Mouse (Mus musculus): Measurements from ENCODE around the gene Erg. TPM values are rescaled to one million over a fixed set of nuclear protein-coding genes. Genes with fewer than 3 reads are reported as not detected.

Gene Erg
- polyA plus RNA-seq (2014; fragmentation: Nextera tagmentation; extraction: Ambion mirVana): 0.75 and 1.0 TPM in 2 replicates

DNA sequence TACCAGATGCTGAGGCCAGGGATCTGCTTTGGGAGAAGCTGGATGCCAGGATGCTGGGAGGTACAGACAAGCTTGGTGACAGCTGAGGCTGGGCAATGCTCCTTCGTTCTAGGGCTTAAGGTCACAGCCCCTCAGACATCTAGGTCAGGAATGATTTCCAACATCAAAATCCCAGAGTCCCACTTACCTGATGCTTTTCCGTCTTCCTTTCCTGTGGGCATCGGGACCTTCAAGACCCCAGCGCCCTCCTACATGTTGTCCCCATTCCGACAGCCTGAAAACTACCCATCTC lies at the start of gene Erg:
Erg (minus strand) TSS at position 283 of the 292 bp plus-strand sequence.
- Histone ChIP-seq H3K36me3 (ENCODE audit: control insufficient read depth, insufficient read depth, low read length) (no peaks in the 10 kb centered on the region), H3K9ac (ENCODE audit: low read length) (peak within 1 kb of the TSS; percentile 54), H3K4me3 (ENCODE audit: low read depth, low read length) (peak within 1 kb of the TSS; percentile 42), H3K4me2 (ENCODE audit: low read length) (peak within 1 kb of the TSS; percentile 86), H3K27ac (ENCODE audit: low read depth, low read length) (no peak within 1 kb of the TSS), H3K9me3 (replicated peaks; ENCODE audit: control insufficient read depth, low read length) (no peaks in the 10 kb centered on the region), H3K27me3 (replicated peaks; ENCODE audit: control insufficient read depth, insufficient read depth, low read length) (peaks cover 23% of the 10 kb centered on the region), H3K4me1 (ENCODE audit: control insufficient read depth, insufficient read depth, low read length) (peaks cover 6% of the 10 kb centered on the region; the same call in 1 of the 2 replicates)
- 2% methylated on average over 5 of the region's 5 CpGs for WGBS
- DNase-seq (ENCODE audit: low spot score): no peak
- no peak for ATAC-seq

DNA sequence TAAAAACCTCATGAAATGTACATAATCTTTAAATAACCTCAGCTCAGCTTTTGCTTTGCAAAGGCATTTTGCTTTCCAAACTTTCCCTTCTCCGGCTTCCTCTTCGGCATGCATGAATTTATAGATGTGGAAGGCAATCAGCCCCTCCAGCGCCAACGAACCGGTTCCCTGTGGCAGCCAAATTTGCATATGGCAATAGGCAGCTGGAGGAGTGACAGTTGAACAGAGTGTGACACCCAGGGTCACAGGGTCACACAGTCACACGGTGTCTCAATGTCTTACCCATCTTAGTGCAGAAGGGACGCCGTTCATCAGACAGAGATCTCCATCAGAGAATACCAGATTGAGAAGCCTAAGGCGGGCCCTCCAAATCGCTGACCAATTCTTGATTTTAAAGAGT lies 45.4 kb upstream of the Erg start:
- DNase-seq (ENCODE audit: low spot score) (no peak), ATAC-seq (no peak)
- 82% methylated on average over 10 of the region's 10 CpGs for WGBS
- no peak overlapping the region for H3K4me3 ChIP-seq (ENCODE audit: low read depth, low read length)
- H3K4me1 ChIP-seq (ENCODE audit: control insufficient read depth, insufficient read depth, low read length): no peaks in the 10 kb centered on the region
- no peak overlapping the region for H3K4me2 ChIP-seq (ENCODE audit: low read length)
- no peak overlapping the region for H3K9ac ChIP-seq (ENCODE audit: low read length)
- no peaks in the 10 kb centered on the region for H3K9me3 ChIP-seq (replicated peaks; ENCODE audit: control insufficient read depth, low read length)
- H3K27me3 ChIP-seq (replicated peaks; ENCODE audit: control insufficient read depth, insufficient read depth, low read length): no peaks in the 10 kb centered on the region
- H3K36me3 ChIP-seq (ENCODE audit: control insufficient read depth, insufficient read depth, low read length): no peaks in the 10 kb centered on the region
- no peak overlapping the region for H3K27ac ChIP-seq (ENCODE audit: low read depth, low read length)

DNA sequence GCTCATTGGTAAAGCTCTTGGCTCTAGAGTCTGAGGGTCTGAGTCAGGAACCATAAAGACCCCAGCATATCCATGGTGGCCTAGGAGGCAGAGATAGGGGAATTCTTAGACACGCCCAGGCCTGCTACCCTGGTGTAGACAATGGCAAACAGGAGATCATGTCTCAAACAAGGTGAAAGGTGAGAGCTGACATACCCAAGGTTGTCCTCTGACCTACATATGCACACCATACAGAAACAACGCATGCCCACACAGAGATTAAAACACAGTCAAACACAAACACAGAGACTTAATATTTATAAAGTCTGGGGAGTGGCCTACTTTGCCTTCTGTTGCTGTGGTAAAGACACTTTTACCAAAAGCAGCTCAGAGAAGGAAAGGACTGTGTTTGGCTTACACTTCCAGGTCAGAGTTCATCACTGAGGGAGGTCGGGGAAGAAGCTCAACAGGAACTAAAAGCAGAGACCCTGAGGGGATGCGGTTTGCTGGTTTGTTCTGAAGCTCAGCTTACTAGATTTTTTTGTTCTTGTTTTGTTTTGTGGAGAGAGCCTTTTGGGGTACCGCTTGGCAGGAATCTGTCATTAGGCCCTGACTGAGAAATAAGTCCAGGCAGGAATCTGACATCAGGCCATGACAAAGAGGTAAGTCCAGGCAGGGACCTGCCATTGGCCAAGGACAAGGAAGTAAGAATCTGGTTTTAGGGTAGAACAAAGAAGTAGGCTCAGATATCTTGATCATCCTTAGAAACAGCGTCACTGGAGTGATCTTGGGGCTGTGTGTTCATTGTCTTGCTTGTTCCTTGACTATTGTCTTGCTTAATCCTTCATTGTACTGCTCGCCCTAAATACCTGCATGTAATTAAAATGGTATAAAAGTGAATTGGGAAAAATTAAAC lies 37.7 kb upstream of the Erg start:
- H3K4me3 ChIP-seq (ENCODE audit: low read depth, low read length): no peak overlapping the region
- H3K4me1 ChIP-seq (ENCODE audit: control insufficient read depth, insufficient read depth, low read length): no peaks in the 10 kb centered on the region
- 51% methylated on average over 7 of the region's 7 CpGs for whole genome bisulfite sequencing
- DNase-seq (ENCODE audit: low spot score) (no peak), ATAC-seq (no peak)
- H3K9ac ChIP-seq (ENCODE audit: low read length): no peak overlapping the region
- no peak overlapping the region for H3K27ac ChIP-seq (ENCODE audit: low read depth, low read length)
- no peak overlapping the region for H3K4me2 ChIP-seq (ENCODE audit: low read length)
- no peaks in the 10 kb centered on the region for H3K36me3 ChIP-seq (ENCODE audit: control insufficient read depth, insufficient read depth, low read length)
- no peaks in the 10 kb centered on the region for H3K27me3 ChIP-seq (replicated peaks; ENCODE audit: control insufficient read depth, insufficient read depth, low read length)
- no peaks in the 10 kb centered on the region for H3K9me3 ChIP-seq (replicated peaks; ENCODE audit: control insufficient read depth, low read length)

DNA sequence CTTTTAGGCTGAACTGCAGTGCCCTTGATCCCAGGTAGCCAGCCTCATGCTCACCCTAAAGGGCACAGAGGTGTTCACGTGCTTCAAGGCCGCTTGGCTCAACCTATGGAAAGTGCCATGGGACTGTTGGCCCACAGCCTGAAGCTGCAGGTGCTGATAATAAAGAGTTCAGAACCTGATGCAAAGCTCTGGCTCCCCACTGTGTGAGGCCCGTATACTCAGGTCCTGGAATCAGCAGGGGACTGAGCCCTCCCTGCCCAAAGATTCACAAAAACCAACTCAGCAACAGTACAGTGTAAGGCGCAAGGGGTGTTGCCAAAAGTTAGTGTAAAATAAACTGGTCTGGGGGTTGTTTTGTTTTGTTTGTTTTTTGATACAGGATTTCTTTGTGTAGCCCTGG lies 36.7 kb upstream of the Erg start:
- Histone ChIP-seq H3K4me2 (ENCODE audit: low read length) (no peak overlapping the region), H3K9ac (ENCODE audit: low read length) (no peak overlapping the region), H3K4me3 (ENCODE audit: low read depth, low read length) (no peak overlapping the region), H3K27ac (ENCODE audit: low read depth, low read length) (no peak overlapping the region), H3K27me3 (replicated peaks; ENCODE audit: control insufficient read depth, insufficient read depth, low read length) (no peaks in the 10 kb centered on the region), H3K36me3 (ENCODE audit: control insufficient read depth, insufficient read depth, low read length) (no peaks in the 10 kb centered on the region), H3K9me3 (replicated peaks; ENCODE audit: control insufficient read depth, low read length) (no peaks in the 10 kb centered on the region), H3K4me1 (ENCODE audit: control insufficient read depth, insufficient read depth, low read length) (no peaks in the 10 kb centered on the region)
- 60% methylated on average over 4 of the region's 4 CpGs for WGBS
- DNase-seq (ENCODE audit: low spot score) (no peak), ATAC-seq (no peak)

DNA sequence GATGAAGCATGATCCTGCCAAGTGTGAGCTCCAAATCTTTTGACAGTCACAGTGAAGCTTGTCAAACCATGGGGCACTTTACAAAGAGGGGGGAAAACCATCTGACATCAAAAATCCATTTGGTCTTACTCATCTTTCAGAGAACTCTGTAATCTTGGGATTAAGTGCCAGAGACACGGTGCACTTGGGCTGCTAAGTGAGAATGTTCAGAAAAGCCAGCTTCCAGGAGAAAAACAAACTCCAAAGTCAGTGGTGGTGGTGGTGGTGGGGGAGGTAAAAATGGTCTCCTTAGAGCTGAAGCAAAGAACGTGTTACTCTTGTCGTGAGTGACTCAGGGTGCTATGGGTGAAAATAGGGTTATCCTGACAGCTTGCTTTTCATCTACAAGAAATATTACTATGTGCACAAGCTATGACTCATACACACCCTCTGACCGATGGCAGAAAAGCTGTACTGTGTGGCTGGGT lies 33.5 kb upstream of the Erg start:
- Histone ChIP-seq H3K4me2 (ENCODE audit: low read length) (no peak overlapping the region), H3K4me1 (ENCODE audit: control insufficient read depth, insufficient read depth, low read length) (no peaks in the 10 kb centered on the region), H3K27ac (ENCODE audit: low read depth, low read length) (no peak overlapping the region), H3K36me3 (ENCODE audit: control insufficient read depth, insufficient read depth, low read length) (no peaks in the 10 kb centered on the region), H3K27me3 (replicated peaks; ENCODE audit: control insufficient read depth, insufficient read depth, low read length) (no peaks in the 10 kb centered on the region), H3K4me3 (ENCODE audit: low read depth, low read length) (no peak overlapping the region), H3K9me3 (replicated peaks; ENCODE audit: control insufficient read depth, low read length) (no peaks in the 10 kb centered on the region), H3K9ac (ENCODE audit: low read length) (no peak overlapping the region)
- no peak for ATAC-seq
- WGBS: 87% methylated on average over 4 of the region's 4 CpGs
- no peak for DNase-seq (ENCODE audit: low spot score)

DNA sequence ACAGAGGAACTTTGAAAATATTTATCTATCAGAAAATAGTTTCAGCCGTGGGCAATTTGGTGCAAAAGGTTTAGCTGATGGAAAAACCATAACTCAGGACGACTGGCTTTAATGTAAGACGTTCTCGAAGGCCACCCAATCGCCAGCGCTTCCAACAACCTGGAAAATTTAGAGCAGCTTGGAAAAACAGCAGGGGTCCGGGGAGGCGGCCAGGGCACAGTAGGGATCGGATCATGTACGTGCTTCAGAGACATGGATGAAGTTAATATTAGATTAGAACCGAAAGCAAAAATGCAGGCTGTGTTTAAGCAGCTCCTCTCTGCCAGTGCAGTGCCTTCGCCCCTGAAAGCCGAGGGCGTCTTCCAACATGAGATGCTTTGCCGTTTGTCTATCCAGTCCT lies 31.8 kb upstream of the Erg start:
- 75% methylated on average over 15 of the region's 15 CpGs for WGBS
- no peak overlapping the region for H3K27ac ChIP-seq (ENCODE audit: low read depth, low read length)
- no peaks in the 10 kb centered on the region for H3K27me3 ChIP-seq (replicated peaks; ENCODE audit: control insufficient read depth, insufficient read depth, low read length)
- H3K9me3 ChIP-seq (replicated peaks; ENCODE audit: control insufficient read depth, low read length): no peaks in the 10 kb centered on the region
- DNase-seq (ENCODE audit: low spot score) (no peak), ATAC-seq (no peak)
- H3K4me2 ChIP-seq (ENCODE audit: low read length): no peak overlapping the region
- H3K9ac ChIP-seq (ENCODE audit: low read length): no peak overlapping the region
- H3K36me3 ChIP-seq (ENCODE audit: control insufficient read depth, insufficient read depth, low read length): no peaks in the 10 kb centered on the region
- no peak overlapping the region for H3K4me3 ChIP-seq (ENCODE audit: low read depth, low read length)
- H3K4me1 ChIP-seq (ENCODE audit: control insufficient read depth, insufficient read depth, low read length): no peaks in the 10 kb centered on the region

DNA sequence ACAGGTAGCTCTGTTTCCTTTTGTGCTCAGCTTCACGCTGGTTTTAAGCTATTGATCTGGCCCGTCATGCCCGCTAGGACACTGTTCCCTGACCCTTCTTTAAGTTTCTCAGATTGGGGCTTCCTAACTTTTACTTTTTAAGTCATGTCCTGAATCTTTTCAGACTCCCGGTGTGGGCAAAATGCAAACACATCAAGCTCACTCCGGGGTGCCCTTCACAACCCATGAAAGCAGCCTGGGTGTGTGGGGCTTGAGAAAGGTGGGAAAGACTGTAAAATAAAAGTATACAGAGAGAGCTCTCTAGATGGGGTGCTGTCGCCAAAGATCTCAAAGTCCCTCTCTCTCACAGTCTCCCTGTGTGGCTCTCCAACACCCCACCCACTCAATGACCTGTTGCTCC lies 31.3 kb upstream of the Erg start:
- WGBS: 38% methylated on average over 6 of the region's 6 CpGs
- ATAC-seq (no peak), DNase-seq (ENCODE audit: low spot score) (no peak)
- no peaks in the 10 kb centered on the region for H3K9me3 ChIP-seq (replicated peaks; ENCODE audit: control insufficient read depth, low read length)
- H3K9ac ChIP-seq (ENCODE audit: low read length): no peak overlapping the region
- H3K27me3 ChIP-seq (replicated peaks; ENCODE audit: control insufficient read depth, insufficient read depth, low read length): no peaks in the 10 kb centered on the region
- H3K27ac ChIP-seq (ENCODE audit: low read depth, low read length): no peak overlapping the region
- H3K36me3 ChIP-seq (ENCODE audit: control insufficient read depth, insufficient read depth, low read length): no peaks in the 10 kb centered on the region
- no peak overlapping the region for H3K4me3 ChIP-seq (ENCODE audit: low read depth, low read length)
- H3K4me2 ChIP-seq (ENCODE audit: low read length): no peak overlapping the region
- H3K4me1 ChIP-seq (ENCODE audit: control insufficient read depth, insufficient read depth, low read length): no peaks in the 10 kb centered on the region

DNA sequence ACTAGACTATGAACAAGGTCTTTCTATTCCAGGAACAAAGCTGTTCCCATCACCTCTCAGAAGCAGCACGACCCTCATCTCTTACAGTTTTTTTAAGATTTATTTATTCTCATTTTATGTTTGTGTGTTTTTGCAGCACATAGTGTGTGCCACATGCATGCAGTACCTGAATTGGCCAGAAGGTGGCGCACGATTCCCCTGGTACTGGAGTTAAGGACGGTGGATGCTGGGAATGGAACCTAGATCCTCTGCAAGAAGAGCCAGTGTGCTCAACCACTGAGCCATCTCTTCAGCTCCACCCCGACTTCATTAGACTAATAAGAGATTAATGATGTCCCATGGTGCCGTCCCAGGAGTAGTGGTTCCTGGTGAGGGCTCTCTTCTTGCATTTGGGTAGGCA lies 29.2 kb upstream of the Erg start:
- Histone ChIP-seq H3K27ac (ENCODE audit: low read depth, low read length) (no peak overlapping the region), H3K27me3 (replicated peaks; ENCODE audit: control insufficient read depth, insufficient read depth, low read length) (no peaks in the 10 kb centered on the region), H3K9ac (ENCODE audit: low read length) (no peak overlapping the region), H3K4me2 (ENCODE audit: low read length) (no peak overlapping the region), H3K9me3 (replicated peaks; ENCODE audit: control insufficient read depth, low read length) (no peaks in the 10 kb centered on the region), H3K4me1 (ENCODE audit: control insufficient read depth, insufficient read depth, low read length) (no peaks in the 10 kb centered on the region), H3K36me3 (ENCODE audit: control insufficient read depth, insufficient read depth, low read length) (no peaks in the 10 kb centered on the region), H3K4me3 (ENCODE audit: low read depth, low read length) (no peak overlapping the region)
- DNase-seq (ENCODE audit: low spot score) (no peak), ATAC-seq (no peak)
- 37% methylated on average over 6 of the region's 6 CpGs for WGBS

DNA sequence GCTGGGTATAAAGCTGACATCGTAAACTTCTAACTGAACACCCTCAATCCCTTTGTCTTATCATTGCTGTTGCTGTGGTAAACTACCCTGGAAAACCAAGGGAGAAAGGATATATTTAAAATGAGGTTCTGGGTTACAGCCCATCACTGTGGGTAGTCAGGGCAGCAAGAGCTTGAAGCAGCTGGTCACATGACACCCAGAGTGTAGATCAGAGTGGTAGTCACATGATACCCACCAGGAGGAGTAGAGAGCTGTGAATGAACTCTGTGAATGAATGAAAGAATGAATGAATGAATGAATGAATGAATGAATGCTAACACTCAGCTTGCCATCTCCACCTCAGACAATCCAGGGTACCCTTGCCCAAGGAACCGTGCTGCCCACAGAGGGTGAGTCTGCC lies 28.1 kb upstream of the Erg start:
- H3K4me2 ChIP-seq (ENCODE audit: low read length): no peak overlapping the region
- no peaks in the 10 kb centered on the region for H3K9me3 ChIP-seq (replicated peaks; ENCODE audit: control insufficient read depth, low read length)
- no peak overlapping the region for H3K9ac ChIP-seq (ENCODE audit: low read length)
- no peaks in the 10 kb centered on the region for H3K36me3 ChIP-seq (ENCODE audit: control insufficient read depth, insufficient read depth, low read length)
- H3K4me1 ChIP-seq (ENCODE audit: control insufficient read depth, insufficient read depth, low read length): no peaks in the 10 kb centered on the region
- WGBS: 90% methylated on average over 2 of the region's 2 CpGs
- DNase-seq (ENCODE audit: low spot score) (no peak), ATAC-seq (no peak)
- no peak overlapping the region for H3K27ac ChIP-seq (ENCODE audit: low read depth, low read length)
- H3K4me3 ChIP-seq (ENCODE audit: low read depth, low read length): no peak overlapping the region
- no peaks in the 10 kb centered on the region for H3K27me3 ChIP-seq (replicated peaks; ENCODE audit: control insufficient read depth, insufficient read depth, low read length)

All from forebrain, embryonic 14.5 days (tissue).